Mouse (Mus musculus) heart, adult 2 months (tissue): ENCODE results near the gene Efnb3.

Experiments
- CTCF ChIP-seq: fragments of 200-600 bp; IDR thresholded peaks from 2 replicates; pipeline ENCODE4 v1.8.1; 2022; ENCODE audit warnings: antibody characterized with exemption, mild to moderate bottlenecking, moderate library complexity
- EP300 ChIP-seq: fragments of 200-500 bp; IDR thresholded peaks from 2 replicates; pipeline ENCODE4 v1.6.1; 2011; ENCODE audit warnings: low read depth, low read length, control low read depth; ENCODE audit not compliant: insufficient read depth
- POLR2A ChIP-seq: fragments of 200-500 bp; IDR thresholded peaks from 2 replicates; pipeline ENCODE4 v1.6.1; 2011; ENCODE audit warnings: mild to moderate bottlenecking, low read depth, low read length, control low read depth; ENCODE audit not compliant: insufficient read depth

GRCm38 (mm10) chr11:69510796-69511496, 49.1 kb downstream of the Efnb3 start:
- TF ChIP-seq POLR2A (no peak), CTCF (no peak), EP300 (no peak)
